In the genomic region with DNA sequence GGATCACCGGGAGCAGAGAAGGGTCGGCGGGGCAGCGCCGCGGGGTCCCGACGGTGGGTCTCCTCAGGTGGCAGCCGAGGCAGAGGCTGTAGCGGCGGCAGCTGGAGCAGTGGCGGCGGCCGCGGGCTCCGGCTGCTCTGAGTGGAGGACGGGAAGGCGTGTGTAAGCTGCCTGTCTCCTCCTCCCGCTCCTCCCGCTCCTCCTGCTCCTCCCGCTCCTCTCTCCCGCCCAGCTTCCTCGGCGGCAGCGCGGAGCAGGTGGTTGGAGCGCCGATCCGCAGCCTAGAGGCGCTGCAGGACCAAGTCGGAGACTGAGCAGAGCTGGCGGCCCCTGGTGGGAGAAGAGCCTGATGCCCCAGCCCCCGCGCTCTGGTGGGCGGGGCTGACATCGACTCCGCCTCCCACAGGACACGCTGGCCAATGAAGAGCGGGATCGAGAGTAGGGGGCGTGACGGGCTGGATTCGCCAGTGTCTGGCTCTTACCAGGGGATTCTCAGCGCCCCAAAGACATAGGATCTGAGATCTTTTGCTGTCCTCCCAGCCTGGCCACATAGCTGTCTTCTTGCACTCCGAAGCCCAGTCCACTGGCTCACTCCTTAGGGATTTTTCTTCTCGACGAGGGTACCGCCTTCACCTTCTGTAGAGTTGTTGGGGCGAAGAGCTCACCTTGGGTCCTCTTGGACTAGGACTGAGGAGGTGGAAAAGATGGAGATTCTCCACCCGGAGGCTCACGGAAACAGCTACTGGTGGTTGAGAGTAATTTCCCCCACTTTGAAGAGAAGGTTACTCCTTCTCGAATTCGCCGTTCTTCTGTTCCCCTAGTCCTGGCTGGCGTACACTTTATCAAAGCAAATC, we compare ENCODE assay signal across 8 mouse cellular contexts. TPM values are rescaled to one million over a fixed set of nuclear protein-coding genes. Genes with fewer than 3 reads are reported as not detected.
A peak's percentile ranks its signal among the peaks of the same experiment; 100 is the strongest.
DNase-seq lines count a peak whose midpoint lies in the region; ATAC-seq and TF ChIP-seq lines count a peak whose summit lies in the region.

No protein-coding gene starts in this region.

- ATAC-seq in forebrain, embryonic 15.5 days (replicated peaks), result peak; percentile 96
- ATAC-seq in liver, postnatal 0 days, result peak; percentile 95
- peak; percentile 96 for ATAC-seq in neural tube, embryonic 13.5 days (ENCODE audit: low read depth)

- peak overlapping the region; percentile 78 for H3K4me3 ChIP-seq in E14TG2a.4 (replicated peaks; ENCODE audit: low read length)
- peak overlapping the region; percentile 71 for H3K4me3 ChIP-seq in forebrain, embryonic 15.5 days
- peak overlapping the region; percentile 67 for H3K4me3 ChIP-seq in liver, postnatal 0 days (ENCODE audit: low read depth, low read length)
- H3K4me3 ChIP-seq in neural tube, embryonic 13.5 days, result peak overlapping the region; percentile 65

- H3K27ac ChIP-seq in forebrain, embryonic 15.5 days (replicated peaks), result peak overlapping the region; percentile 79
- peak overlapping the region; percentile 83 for H3K27ac ChIP-seq in liver, postnatal 0 days (ENCODE audit: low read depth)
- H3K27ac ChIP-seq in neural tube, embryonic 13.5 days (replicated peaks), result peak overlapping the region; percentile 71

- intact Hi-C loops in heart, postnatal 14 days (cut with DNase I), result loop anchor here (5.0 kb wide), 2 partner anchors 141 to 814 kb away; no protein-coding TSS in a partner anchor

- DNase-seq in cerebellum, adult 18-20 months, result peak; percentile 94 to 95
- peak; percentile 96 to 97 for DNase-seq in heart, postnatal 14 days
- peak; percentile 98 for DNase-seq in layer of hippocampus, adult 11-12 months (ENCODE audit: low spot score)
- peak; percentile 93 for DNase-seq in liver, postnatal 0 days
- peak; percentile 96 for DNase-seq in telencephalon, adult 2 months (ENCODE audit: low read depth, low spot score)

- WGBS in forebrain, embryonic 15.5 days, result under 1% methylated on average over 45 of the region's 55 CpGs
- 3% methylated on average over 40 of the region's 55 CpGs for WGBS in liver, postnatal 0 days (ENCODE audit: insufficient replicate concordance)
- WGBS in neural tube, embryonic 13.5 days, result under 1% methylated on average over 49 of the region's 55 CpGs

- TF ChIP-seq CTCF in E14TG2a.4 (conservative IDR thresholded peaks at IDR 0.05; ENCODE audit: low read length), result no peak
- peak; percentile 97 for TF ChIP-seq CTCF in liver, postnatal 0 days (IDR thresholded peaks at IDR 0.05; ENCODE audit: low read depth)

- TF ChIP-seq EP300 in liver, postnatal 0 days (IDR thresholded peaks at IDR 0.05; ENCODE audit: low read depth), result no peak

- H3K27me3 ChIP-seq in E14TG2a.4 (ENCODE audit: insufficient read depth, low read length), result peaks cover 62% of the 10 kb centered on the region
- H3K27me3 ChIP-seq in forebrain, embryonic 15.5 days, result no peaks in the 10 kb centered on the region
- peaks cover 6% of the 10 kb centered on the region; the same call in 1 of the 2 replicates for H3K27me3 ChIP-seq in liver, postnatal 0 days (ENCODE audit: insufficient read depth, low read length)
- H3K27me3 ChIP-seq in neural tube, embryonic 13.5 days, result 0 out of 2 replicates have a peak, but pooled peaks cover 7% of the 10 kb centered on the region

- H3K4me1 ChIP-seq in E14TG2a.4 (replicated peaks; ENCODE audit: low read depth, low read length), result peaks cover 41% of the 10 kb centered on the region
- H3K4me1 ChIP-seq in forebrain, embryonic 15.5 days, result peaks cover 45% of the 10 kb centered on the region
- H3K4me1 ChIP-seq in liver, postnatal 0 days (ENCODE audit: insufficient read depth), result 0 out of 2 replicates have a peak, but pooled peaks cover 3% of the 10 kb centered on the region
- H3K4me1 ChIP-seq in neural tube, embryonic 13.5 days (replicated peaks), result peaks cover 45% of the 10 kb centered on the region

- H3K9me3 ChIP-seq in E14TG2a.4 (ENCODE audit: low read length), result no peaks in the 10 kb centered on the region
- H3K9me3 ChIP-seq in forebrain, embryonic 15.5 days, result no peaks in the 10 kb centered on the region
- no peaks in the 10 kb centered on the region for H3K9me3 ChIP-seq in liver, postnatal 0 days (ENCODE audit: low read length)
- no peaks in the 10 kb centered on the region for H3K9me3 ChIP-seq in neural tube, embryonic 13.5 days

- peak overlapping the region; percentile 87 for H3K4me2 ChIP-seq in forebrain, embryonic 15.5 days (replicated peaks)
- H3K4me2 ChIP-seq in liver, postnatal 0 days (ENCODE audit: low read depth, low read length), result peak overlapping the region; percentile 86
- peak overlapping the region; percentile 72 for H3K4me2 ChIP-seq in neural tube, embryonic 13.5 days

- no peaks in the 10 kb centered on the region for H3K36me3 ChIP-seq in E14TG2a.4 (ENCODE audit: insufficient read depth, low read length)
- no peaks in the 10 kb centered on the region for H3K36me3 ChIP-seq in forebrain, embryonic 15.5 days
- H3K36me3 ChIP-seq in liver, postnatal 0 days (replicated peaks; ENCODE audit: insufficient read depth, low read length), result no peaks in the 10 kb centered on the region
- H3K36me3 ChIP-seq in neural tube, embryonic 13.5 days, result no peaks in the 10 kb centered on the region

- peak overlapping the region; percentile 60 for H3K9ac ChIP-seq in forebrain, embryonic 15.5 days (replicated peaks)
- H3K9ac ChIP-seq in liver, postnatal 0 days (replicated peaks), result peak overlapping the region; percentile 68
- H3K9ac ChIP-seq in neural tube, embryonic 13.5 days, result peak overlapping the region; percentile 69

RNA-seq across cellular contexts. Expression of gene Alcam, which starts 0.8 kb away (rescaled TPM):
- polyA plus RNA-seq in forebrain, embryonic 15.5 days (2015; fragmentation: Nextera tagmentation; extraction: Ambion mirVana), result 20.7 and 22.5 TPM in 2 replicates
- 1 to 10 TPM; 4.1 to 5.1 TPM for total RNA-seq in heart, postnatal 14 days (2021)
- 7.1 and 8.1 TPM in 2 replicates for polyA plus RNA-seq in liver, postnatal 0 days (2015; fragmentation: Nextera tagmentation; extraction: Ambion mirVana)
- polyA plus RNA-seq in neural tube, embryonic 13.5 days (2015; fragmentation: Nextera tagmentation; extraction: Ambion mirVana), result 22.1 and 22.4 TPM in 2 replicates

Comparison
In these comparisons a context has a peak if more than half of its experiments do, and no peak if none do; other contexts are left out.
1. Peak in every context shown above with its lines: DNase-seq, ATAC-seq, H3K4me3 ChIP-seq and H3K27ac ChIP-seq.